8 mouse cellular contexts compared by ENCODE assay signal in genomic region chr5:144255632-144256540, GRCm38 (mm10). TPM values are rescaled to one million over a fixed set of nuclear protein-coding genes. Genes with fewer than 3 reads are reported as not detected.
DNase-seq lines count a peak whose midpoint lies in the region; ATAC-seq lines count a peak whose summit lies in the region.

No protein-coding gene starts in this region.

- DNase-seq in Muller cell, postnatal 12 days (ENCODE audit: inconsistent ontology term), result peak; percentile 88
- peak; percentile 41 to 46 for DNase-seq in cerebellum, adult 18-20 months
- DNase-seq in forelimb bud, embryonic 11.5 days (ENCODE audit: low read depth, low spot score), result peak; percentile 69
- peak; percentile 48 to 50 for DNase-seq in left cerebral cortex, postnatal 36 days (ENCODE audit: low spot score in 2 of 2)
- DNase-seq in right cerebral cortex, adult 18-20 months, result peak; percentile 45
- peak; percentile 49 to 51 for DNase-seq in urinary bladder, postnatal 36 days (ENCODE audit: low spot score in 2 of 2)

- no peaks in the 10 kb centered on the region for H3K9me3 ChIP-seq in hindbrain, embryonic 12.5 days (replicated peaks)

- H3K36me3 ChIP-seq in hindbrain, embryonic 12.5 days, result peaks cover 11% of the 10 kb centered on the region

- no peaks in the 10 kb centered on the region for H3K27me3 ChIP-seq in hindbrain, embryonic 12.5 days

- H3K4me2 ChIP-seq in hindbrain, embryonic 12.5 days (replicated peaks), result peak overlapping the region; percentile 82

- H3K4me1 ChIP-seq in hindbrain, embryonic 12.5 days, result peaks cover 44% of the 10 kb centered on the region

- H3K9ac ChIP-seq in hindbrain, embryonic 12.5 days, result peak overlapping the region; percentile 83

- ATAC-seq in hindbrain, embryonic 12.5 days (ENCODE audit: low FRiP score), result peak; percentile 66
- ATAC-seq in megakaryocyte progenitor cell, adult 5-6 weeks (replicated peaks; ENCODE audit: poor library complexity), result peak; percentile 24

- H3K27ac ChIP-seq in hindbrain, embryonic 12.5 days, result peak overlapping the region; percentile 85

- under 1% methylated on average over 39 of the region's 40 CpGs for WGBS in hindbrain, embryonic 12.5 days

- intact Hi-C loops in left cerebral cortex, postnatal 36 days (cut with DNase I), result loop anchor here (5.0 kb wide), 1 partner anchor 34 kb away; the partner anchor contains the start of gene Tecpr1

- H3K4me3 ChIP-seq in hindbrain, embryonic 12.5 days, result peak overlapping the region; percentile 75

RNA-seq across cellular contexts. Expression of gene Bri3, which starts 11.6 kb away (rescaled TPM):
- 126 and 150 TPM in 2 replicates for polyA plus RNA-seq in hindbrain, embryonic 12.5 days (2016; fragmentation: Nextera tagmentation; extraction: Ambion mirVana)
- total RNA-seq in left cerebral cortex, postnatal 36 days (2021), result 10 to 100 TPM; 68.4 to 79.1 TPM
- total RNA-seq in megakaryocyte progenitor cell, adult 5-6 weeks (2015), result 23.8 and 25.6 TPM in 2 replicates
- 7.8 and 15.5 TPM in 2 replicates for total RNA-seq in megakaryocyte progenitor cell, adult 5-6 weeks (2017)

RNA-seq across cellular contexts. Expression of gene Tecpr1, which starts 32.5 kb away (rescaled TPM):
- 35.9 and 36.6 TPM in 2 replicates for polyA plus RNA-seq in hindbrain, embryonic 12.5 days (2016; fragmentation: Nextera tagmentation; extraction: Ambion mirVana)
- total RNA-seq in left cerebral cortex, postnatal 36 days (2021), result 10 to 100 TPM; 86.2 to 93.0 TPM
- 2.0 and 2.3 TPM in 2 replicates for total RNA-seq in megakaryocyte progenitor cell, adult 5-6 weeks (2015)
- total RNA-seq in megakaryocyte progenitor cell, adult 5-6 weeks (2017), result 2.1 and 2.5 TPM in 2 replicates

Comparison
In these comparisons a context has a peak if more than half of its experiments do, and no peak if none do; other contexts are left out.
1. Peak in every context shown above with its lines: DNase-seq, ATAC-seq, H3K4me3 ChIP-seq and H3K27ac ChIP-seq.
2. RNA of gene Tecpr1, which starts 32.5 kb away (total RNA-seq): 86.2 to 93.0 TPM in left cerebral cortex, postnatal 36 days; 2.0 to 2.5 TPM in megakaryocyte progenitor cell, adult 5-6 weeks; every median in the first group is over 10 times any median in the second.